In genomic region chr2:26477911-26478310, GRCm38 (mm10) we compare ENCODE assay signal across 20 mouse cellular contexts. TPM values are rescaled to one million over a fixed set of nuclear protein-coding genes. Genes with fewer than 3 reads are reported as not detected.
DNase-seq lines count a peak whose midpoint lies in the region; ATAC-seq and TF ChIP-seq lines count a peak whose summit lies in the region.
"Had no signal": no experiment of that assay in that cellular context is flagged by ENCODE, and none has a peak within 500 bp of the region (broad histone marks: within the 10 kb centered on the region; RNA-seq: fewer than 3 reads in every experiment).

No protein-coding gene starts in this region.

- H3K4me3 ChIP-seq in forebrain, embryonic 10.5 days = no peak overlapping the region
- no peak overlapping the region for H3K4me3 ChIP-seq in forebrain, embryonic 14.5 days (ENCODE audit: low read depth, low read length)
- no peak overlapping the region for H3K4me3 ChIP-seq in heart, embryonic 12.5 days
- H3K4me3 ChIP-seq in hindbrain, embryonic 11.5 days (ENCODE audit: low read depth, low read length) = no peak overlapping the region
- no peak overlapping the region for H3K4me3 ChIP-seq in hindbrain, embryonic 14.5 days (replicated peaks; ENCODE audit: low read length)
- no peak overlapping the region for H3K4me3 ChIP-seq in midbrain, embryonic 14.5 days (replicated peaks; ENCODE audit: low read depth, low read length)
- H3K4me3 ChIP-seq in midbrain, postnatal 0 days (ENCODE audit: low read depth, low read length) = no peak overlapping the region
- H3K4me3 ChIP-seq: embryonic facial prominence, embryonic 13.5 days; limb, embryonic 13.5 days; liver, embryonic 13.5 days; lung, embryonic 15.5 days; neural tube, embryonic 12.5 days had no signal

- no peak overlapping the region for H3K9ac ChIP-seq in forebrain, embryonic 14.5 days (ENCODE audit: low read length)
- no peak overlapping the region for H3K9ac ChIP-seq in heart, embryonic 12.5 days
- no peak overlapping the region for H3K9ac ChIP-seq in hindbrain, embryonic 11.5 days (ENCODE audit: low read depth, low read length)
- H3K9ac ChIP-seq in hindbrain, embryonic 14.5 days = no peak overlapping the region
- no peak overlapping the region for H3K9ac ChIP-seq in midbrain, embryonic 14.5 days (replicated peaks; ENCODE audit: low read length)
- H3K9ac ChIP-seq in midbrain, postnatal 0 days (replicated peaks; ENCODE audit: low read length, poor library complexity, severe bottlenecking) = no peak overlapping the region
- H3K9ac ChIP-seq: embryonic facial prominence, embryonic 13.5 days; limb, embryonic 13.5 days; liver, embryonic 13.5 days; lung, embryonic 15.5 days; neural tube, embryonic 12.5 days had no signal

- H3K4me2 ChIP-seq in forebrain, embryonic 14.5 days (ENCODE audit: low read length) = no peak overlapping the region
- H3K4me2 ChIP-seq in heart, embryonic 12.5 days = no peak overlapping the region
- H3K4me2 ChIP-seq in hindbrain, embryonic 11.5 days (replicated peaks; ENCODE audit: low read depth, low read length) = no peak overlapping the region
- H3K4me2 ChIP-seq in hindbrain, embryonic 14.5 days (replicated peaks) = no peak overlapping the region
- H3K4me2 ChIP-seq in midbrain, embryonic 14.5 days (ENCODE audit: low read length) = no peak overlapping the region
- H3K4me2 ChIP-seq in midbrain, postnatal 0 days (ENCODE audit: low read depth, low read length, poor library complexity, severe bottlenecking) = no peak overlapping the region
- H3K4me2 ChIP-seq: embryonic facial prominence, embryonic 13.5 days; limb, embryonic 13.5 days; liver, embryonic 13.5 days; lung, embryonic 15.5 days; neural tube, embryonic 12.5 days had no signal

- DNase-seq in forebrain, embryonic 10.5 days (ENCODE audit: extremely low spot score, low spot score) = no peak
- DNase-seq in forebrain, embryonic 14.5 days (ENCODE audit: low spot score) = no peak
- no peak for DNase-seq in heart, postnatal 4 days
- no peak for DNase-seq in hindbrain, embryonic 11.5 days (ENCODE audit: low spot score)
- no peak for DNase-seq in hindbrain, embryonic 14.5 days (ENCODE audit: low spot score)
- DNase-seq in midbrain, embryonic 14.5 days = no peak
- no peak for DNase-seq in midbrain, postnatal 0 days (ENCODE audit: low spot score)
- DNase-seq: adrenal gland, postnatal 10 days; cerebellum, adult 9-11 months; gastrocnemius, postnatal 36 days; kidney, adult 11 months; kidney, postnatal 10 days; liver, embryonic 13.5 days had no signal

- H3K27me3 ChIP-seq in forebrain, embryonic 10.5 days (ENCODE audit: poor library complexity, severe bottlenecking) = no peaks in the 10 kb centered on the region
- H3K27me3 ChIP-seq in forebrain, embryonic 14.5 days (replicated peaks; ENCODE audit: control insufficient read depth, insufficient read depth, low read length) = no peaks in the 10 kb centered on the region
- no peaks in the 10 kb centered on the region for H3K27me3 ChIP-seq in heart, embryonic 12.5 days (replicated peaks)
- H3K27me3 ChIP-seq in hindbrain, embryonic 11.5 days (ENCODE audit: control insufficient read depth, insufficient read depth, low read length) = no peaks in the 10 kb centered on the region
- H3K27me3 ChIP-seq in hindbrain, embryonic 14.5 days (ENCODE audit: control insufficient read depth, insufficient read depth, low read length) = no peaks in the 10 kb centered on the region
- H3K27me3 ChIP-seq in midbrain, embryonic 14.5 days (ENCODE audit: control insufficient read depth, insufficient read depth, low read length) = no peaks in the 10 kb centered on the region
- H3K27me3 ChIP-seq in midbrain, postnatal 0 days (ENCODE audit: insufficient read depth, low read length) = no peaks in the 10 kb centered on the region
- H3K27me3 ChIP-seq: embryonic facial prominence, embryonic 13.5 days; limb, embryonic 13.5 days; liver, embryonic 13.5 days; lung, embryonic 15.5 days; neural tube, embryonic 12.5 days; Patski had no signal

- H3K36me3 ChIP-seq in forebrain, embryonic 10.5 days (replicated peaks) = peaks cover 100% of the 10 kb centered on the region
- H3K36me3 ChIP-seq in forebrain, embryonic 14.5 days (ENCODE audit: control insufficient read depth, insufficient read depth, low read length) = peaks cover 100% of the 10 kb centered on the region
- peaks cover 73% of the 10 kb centered on the region for H3K36me3 ChIP-seq in heart, embryonic 12.5 days
- H3K36me3 ChIP-seq in hindbrain, embryonic 11.5 days (ENCODE audit: control insufficient read depth, insufficient read depth, low read length) = peaks cover 49% of the 10 kb centered on the region
- peaks cover 55% of the 10 kb centered on the region for H3K36me3 ChIP-seq in hindbrain, embryonic 14.5 days (replicated peaks; ENCODE audit: control insufficient read depth, insufficient read depth)
- peaks cover 64% of the 10 kb centered on the region for H3K36me3 ChIP-seq in midbrain, embryonic 14.5 days (ENCODE audit: control insufficient read depth, insufficient read depth, low read length)
- peaks cover 14% of the 10 kb centered on the region for H3K36me3 ChIP-seq in midbrain, postnatal 0 days (ENCODE audit: insufficient read depth, low read length)

- H3K27ac ChIP-seq in forebrain, embryonic 10.5 days = peak overlapping the region; percentile 45; the same call in 1 of the 2 replicates
- H3K27ac ChIP-seq in forebrain, embryonic 14.5 days (ENCODE audit: low read depth, low read length) = no peak overlapping the region
- H3K27ac ChIP-seq in heart, embryonic 12.5 days (ENCODE audit: poor library complexity, severe bottlenecking) = peak overlapping the region; percentile 79; the same call in 1 of the 2 replicates
- peak overlapping the region; percentile 58; the same call in 1 of the 2 replicates for H3K27ac ChIP-seq in hindbrain, embryonic 11.5 days (ENCODE audit: low read depth, low read length)
- H3K27ac ChIP-seq in hindbrain, embryonic 14.5 days = no peak overlapping the region
- H3K27ac ChIP-seq in midbrain, embryonic 14.5 days (replicated peaks; ENCODE audit: low read depth, low read length) = peak overlapping the region; percentile 60; the same call in 1 of the 2 replicates
- H3K27ac ChIP-seq in midbrain, postnatal 0 days (ENCODE audit: low read depth, low read length) = no peak overlapping the region
- H3K27ac ChIP-seq: embryonic facial prominence, embryonic 13.5 days; limb, embryonic 13.5 days; liver, embryonic 13.5 days; lung, embryonic 15.5 days; macrophage; neural tube, embryonic 12.5 days had no signal

- H3K9me3 ChIP-seq in forebrain, embryonic 10.5 days = no peaks in the 10 kb centered on the region
- no peaks in the 10 kb centered on the region for H3K9me3 ChIP-seq in forebrain, embryonic 14.5 days (replicated peaks; ENCODE audit: control insufficient read depth, low read length)
- H3K9me3 ChIP-seq in heart, embryonic 12.5 days (replicated peaks) = no peaks in the 10 kb centered on the region
- H3K9me3 ChIP-seq in hindbrain, embryonic 11.5 days (ENCODE audit: control insufficient read depth, low read length) = no peaks in the 10 kb centered on the region
- no peaks in the 10 kb centered on the region for H3K9me3 ChIP-seq in hindbrain, embryonic 14.5 days (ENCODE audit: control insufficient read depth, low read length)
- H3K9me3 ChIP-seq in midbrain, embryonic 14.5 days (ENCODE audit: control insufficient read depth, low read length) = no peaks in the 10 kb centered on the region
- no peaks in the 10 kb centered on the region for H3K9me3 ChIP-seq in midbrain, postnatal 0 days (ENCODE audit: low read length)
- H3K9me3 ChIP-seq: embryonic facial prominence, embryonic 13.5 days; limb, embryonic 13.5 days; liver, embryonic 13.5 days; lung, embryonic 15.5 days; neural tube, embryonic 12.5 days had no signal

- no peak for TF ChIP-seq CTCF in midbrain, postnatal 0 days (IDR thresholded peaks at IDR 0.05)

- peaks cover 68% of the 10 kb centered on the region for H3K4me1 ChIP-seq in forebrain, embryonic 10.5 days
- peaks cover 15% of the 10 kb centered on the region for H3K4me1 ChIP-seq in forebrain, embryonic 14.5 days (ENCODE audit: control insufficient read depth, insufficient read depth, low read length)
- H3K4me1 ChIP-seq in heart, embryonic 12.5 days (replicated peaks) = peaks cover 46% of the 10 kb centered on the region
- H3K4me1 ChIP-seq in hindbrain, embryonic 11.5 days (replicated peaks; ENCODE audit: control insufficient read depth, insufficient read depth, low read length) = peaks cover 21% of the 10 kb centered on the region
- peaks cover 39% of the 10 kb centered on the region for H3K4me1 ChIP-seq in hindbrain, embryonic 14.5 days (replicated peaks; ENCODE audit: control insufficient read depth, insufficient read depth, low read length)
- peaks cover 29% of the 10 kb centered on the region for H3K4me1 ChIP-seq in midbrain, embryonic 14.5 days (ENCODE audit: control insufficient read depth, insufficient read depth, low read length)
- H3K4me1 ChIP-seq in midbrain, postnatal 0 days (ENCODE audit: insufficient read depth, low read length) = peaks cover 7% of the 10 kb centered on the region; the same call in 1 of the 2 replicates

- 96% methylated on average over 7 of the region's 7 CpGs for WGBS in forebrain, embryonic 10.5 days
- 92% methylated on average over 7 of the region's 7 CpGs for WGBS in forebrain, embryonic 14.5 days
- WGBS in heart, embryonic 12.5 days = 90% methylated on average over 7 of the region's 7 CpGs
- 96% methylated on average over 7 of the region's 7 CpGs for WGBS in hindbrain, embryonic 11.5 days
- 95% methylated on average over 7 of the region's 7 CpGs for WGBS in hindbrain, embryonic 14.5 days
- 95% methylated on average over 7 of the region's 7 CpGs for WGBS in midbrain, embryonic 14.5 days
- 97% methylated on average over 7 of the region's 7 CpGs for WGBS in midbrain, postnatal 0 days

- ATAC-seq in forebrain, embryonic 14.5 days = no peak
- ATAC-seq in heart, embryonic 12.5 days (ENCODE audit: insufficient number of reproducible peaks, low FRiP score) = no peak
- ATAC-seq in hindbrain, embryonic 11.5 days (ENCODE audit: low FRiP score) = no peak
- ATAC-seq in hindbrain, embryonic 14.5 days (ENCODE audit: low FRiP score) = no peak
- no peak for ATAC-seq in midbrain, embryonic 14.5 days (ENCODE audit: low FRiP score, low TSS enrichment)
- no peak for ATAC-seq in midbrain, postnatal 0 days (ENCODE audit: low FRiP score)
- ATAC-seq: Patski had no signal

RNA-seq across cellular contexts. Expression of gene Sec16a, which starts 32.9 kb away (rescaled TPM):
- 27.0 and 29.8 TPM in 2 replicates for polyA plus RNA-seq in forebrain, embryonic 10.5 days (2016; fragmentation: Nextera tagmentation; extraction: Ambion mirVana)
- polyA plus RNA-seq in forebrain, embryonic 14.5 days (2014; fragmentation: Nextera tagmentation; extraction: Ambion mirVana) = 23.4 and 24.6 TPM in 2 replicates
- polyA plus RNA-seq in heart, embryonic 12.5 days (2016; fragmentation: Nextera tagmentation; extraction: Ambion mirVana) = 22.6 and 24.5 TPM in 2 replicates
- total RNA-seq in heart, postnatal 4 days (2021) = 10 to 100 TPM; 37.0 to 39.0 TPM
- 29.6 and 31.2 TPM in 2 replicates for polyA plus RNA-seq in hindbrain, embryonic 11.5 days (2014; fragmentation: Nextera tagmentation; extraction: Ambion mirVana)
- 29.1 and 30.0 TPM in 2 replicates for polyA plus RNA-seq in hindbrain, embryonic 14.5 days (2014; fragmentation: Nextera tagmentation; extraction: Ambion mirVana)
- 24.3 and 32.4 TPM in 2 replicates for polyA plus RNA-seq in midbrain, embryonic 14.5 days (2014; fragmentation: Nextera tagmentation; extraction: Ambion mirVana)
- 63.3 and 76.7 TPM in 2 replicates for total RNA-seq in midbrain, postnatal 0 days (2014; rRNA removed)
- polyA plus RNA-seq in midbrain, postnatal 0 days (2015; fragmentation: Nextera tagmentation; extraction: Ambion mirVana) = 9.9 and 12.6 TPM in 2 replicates

RNA-seq across cellular contexts. Expression of gene Notch1, which starts 38.6 kb away (rescaled TPM):
- 25.4 and 26.7 TPM in 2 replicates for polyA plus RNA-seq in forebrain, embryonic 10.5 days (2016; fragmentation: Nextera tagmentation; extraction: Ambion mirVana)
- 30.3 and 32.3 TPM in 2 replicates for polyA plus RNA-seq in forebrain, embryonic 14.5 days (2014; fragmentation: Nextera tagmentation; extraction: Ambion mirVana)
- 20.4 TPM in 2 replicates for polyA plus RNA-seq in heart, embryonic 12.5 days (2016; fragmentation: Nextera tagmentation; extraction: Ambion mirVana)
- total RNA-seq in heart, postnatal 4 days (2021) = 10 to 100 TPM; 55.3 to 62.3 TPM
- 48.9 and 66.8 TPM in 2 replicates for polyA plus RNA-seq in hindbrain, embryonic 11.5 days (2014; fragmentation: Nextera tagmentation; extraction: Ambion mirVana)
- polyA plus RNA-seq in hindbrain, embryonic 14.5 days (2014; fragmentation: Nextera tagmentation; extraction: Ambion mirVana) = 23.3 and 25.6 TPM in 2 replicates
- polyA plus RNA-seq in midbrain, embryonic 14.5 days (2014; fragmentation: Nextera tagmentation; extraction: Ambion mirVana) = 22.0 and 33.9 TPM in 2 replicates
- 48.9 and 65.8 TPM in 2 replicates for total RNA-seq in midbrain, postnatal 0 days (2014; rRNA removed)
- 6.8 and 7.6 TPM in 2 replicates for polyA plus RNA-seq in midbrain, postnatal 0 days (2015; fragmentation: Nextera tagmentation; extraction: Ambion mirVana)

Comparison
In these comparisons a context has a peak if more than half of its experiments do, and no peak if none do; other contexts are left out.
1. H3K27ac ChIP-seq: peak in forebrain, embryonic 10.5 days (single experiment), heart, embryonic 12.5 days (single experiment), hindbrain, embryonic 11.5 days (single experiment) and midbrain, embryonic 14.5 days (single experiment); none in forebrain, embryonic 14.5 days (single experiment), hindbrain, embryonic 14.5 days (single experiment) and midbrain, postnatal 0 days (single experiment).